Mouse (Mus musculus) midbrain, postnatal 0 days (tissue): ENCODE results near the gene Syvn1. TPM values are rescaled to one million over a fixed set of nuclear protein-coding genes. Genes with fewer than 3 reads are reported as not detected.

Experiments used
- ATAC-seq: fragments of 200-750 bp; cut with Nextera tagmentation; 2 replicates; pipeline ENCODE4 v1.8.0; 2017; ENCODE audit warnings: moderate number of reproducible peaks, mild to moderate bottlenecking, moderate TSS enrichment, moderate library complexity; ENCODE audit not compliant: low FRiP score
- DNase-seq: peaks from one replicate; pipeline ENCODE4 v3.0.0-alpha.2; 2015; ENCODE audit warnings: low spot score
- H3K27ac ChIP-seq: fragments of 300-500 bp; sonication (generic); 2 replicates; pipeline ENCODE4 v1.5.1; 2014; ENCODE audit warnings: low read depth, mild to moderate bottlenecking, low read length, mixed read lengths
- H3K27me3 ChIP-seq: fragments of 300-500 bp; sonication (generic); 2 replicates; pipeline ENCODE4 v1.6.1; 2014; ENCODE audit warnings: low read length, control low read depth, mixed read lengths; ENCODE audit not compliant: insufficient read depth
- H3K36me3 ChIP-seq: fragments of 300-500 bp; sonication (generic); 2 replicates; pipeline ENCODE4 v1.6.1; 2014; ENCODE audit warnings: low read length, control low read depth, mixed read lengths; ENCODE audit not compliant: insufficient read depth
- H3K4me1 ChIP-seq: fragments of 300-500 bp; sonication (generic); 2 replicates; pipeline ENCODE4 v1.6.1; 2014; ENCODE audit warnings: mild to moderate bottlenecking, control low read depth, antibody characterized with exemption, low read length, mixed read lengths; ENCODE audit not compliant: insufficient read depth
- H3K4me2 ChIP-seq: fragments of 300-500 bp; sonication (generic); 2 replicates; pipeline ENCODE4 v1.6.1; 2014; ENCODE audit warnings: low read depth, mild to moderate bottlenecking, low read length, mixed read lengths; ENCODE audit not compliant: poor library complexity, severe bottlenecking
- H3K4me3 ChIP-seq: fragments of 300-500 bp; sonication (generic); 2 replicates; pipeline ENCODE4 v1.5.1; 2014; ENCODE audit warnings: low read depth, mild to moderate bottlenecking, low read length, moderate library complexity
- H3K9ac ChIP-seq: fragments of 300-500 bp; sonication (generic); replicated peaks from 2 replicates; pipeline ENCODE4 v1.6.1; 2014; ENCODE audit warnings: mild to moderate bottlenecking, low read length, moderate library complexity, mixed read lengths; ENCODE audit not compliant: poor library complexity, severe bottlenecking
- H3K9me3 ChIP-seq: fragments of 300-500 bp; sonication (generic); 2 replicates; pipeline ENCODE4 v1.6.1; 2016; ENCODE audit warnings: low read length, control low read depth
- CTCF ChIP-seq: IDR thresholded peaks from 2 replicates; pipeline ENCODE4 v1.5.1; 2016; ENCODE audit warnings: antibody characterized with exemption, mild to moderate bottlenecking
- WGBS: fragments of 180-500 bp; shearing (Covaris S2); extraction: QIAGEN DNeasy Blood & Tissue Kit; methylation state at CpG from one replicate; pipeline ENCODE4 v1.1.7; 2014; 5-methylcytosine and 5-hydroxymethylcytosine counted together
- microRNA-seq: library from miRNA; unstranded; fragments of <30 nt; microRNA quantifications from one replicate; pipeline ENCODE4, GENCODE M21; 2016; ENCODE audit warnings: borderline number of aligned reads
- polyA plus RNA-seq: library from polyadenylated mRNA; unstranded; fragments of >200 nt; fragmentation: Nextera tagmentation; extraction: Ambion mirVana; gene quantifications from 2 replicates; pipeline ENCODE4 v1.2.1, GENCODE M21; 2015
- total RNA-seq: library from RNA; depleted of rRNA; stranded (reverse); fragments of >200 nt; gene quantifications from 2 replicates; pipeline ENCODE4 v1.2.3, GENCODE M21; 2014; rRNA removed

Syvn1 gene
- total and polyA plus RNA-seq, 2 experiments from 2014 or later: 34.8 to 36.3 TPM

GRCm38 (mm10) chr19:6088841-6089240, 42.5 kb downstream of the Syvn1 start:
- no peaks in the 10 kb centered on the region for H3K27me3 ChIP-seq
- no peak overlapping the region for H3K27ac ChIP-seq
- DNase-seq: no peak
- 95% methylated on average over 13 of the region's 13 CpGs for WGBS
- no peak overlapping the region for H3K9ac ChIP-seq
- no peaks in the 10 kb centered on the region for H3K9me3 ChIP-seq
- peaks cover 5% of the 10 kb centered on the region; the same call in 1 of the 2 replicates for H3K4me1 ChIP-seq
- H3K4me2 ChIP-seq: no peak overlapping the region
- no peak for ATAC-seq
- no peaks in the 10 kb centered on the region for H3K36me3 ChIP-seq
- H3K4me3 ChIP-seq: no peak overlapping the region
- TF ChIP-seq CTCF: no peak

- no peaks in the 10 kb centered on the region for H3K27me3 ChIP-seq
- H3K27ac ChIP-seq: no peak within 1 kb of the TSS
- WGBS: 94% methylated on average over 7 of the region's 7 CpGs
- no peak for TF ChIP-seq CTCF
- no peak within 1 kb of the TSS for H3K9ac ChIP-seq
- no peak within 1 kb of the TSS for H3K4me3 ChIP-seq
- no peaks in the 10 kb centered on the region for H3K9me3 ChIP-seq
- no peaks in the 10 kb centered on the region for H3K4me1 ChIP-seq
- DNase-seq (no peak), ATAC-seq (no peak)
- no peaks in the 10 kb centered on the region for H3K36me3 ChIP-seq
- H3K4me2 ChIP-seq: no peak within 1 kb of the TSS
Measured at GRCm38 (mm10) chr19:6094119-6094518, 47.7 kb downstream of the Syvn1 start, which contains the start of gene AC131692.1. AC131692.1 (plus strand) TSS chr19:6094419.

DNA sequence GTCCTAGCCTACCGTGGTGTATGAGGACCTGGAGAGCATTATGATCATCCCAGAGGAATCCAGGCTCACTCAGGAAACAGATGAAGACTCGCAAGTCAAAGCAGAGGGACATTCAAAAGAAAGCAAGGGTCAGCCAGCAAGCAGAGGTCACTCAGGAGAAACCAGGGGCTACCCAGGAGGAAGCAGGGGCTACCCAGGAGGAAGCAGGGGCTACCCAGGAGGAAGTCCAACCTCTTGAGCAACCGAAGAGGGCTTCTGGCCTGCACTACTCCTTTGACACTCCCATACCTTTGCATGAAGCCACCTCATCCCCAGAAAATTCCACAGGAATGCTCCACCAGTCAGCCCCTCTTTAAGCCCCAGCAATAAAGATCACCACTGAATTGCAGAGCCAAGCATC, 51.5 kb downstream of the Syvn1 start:
- 93% methylated on average over 3 of the region's 3 CpGs for WGBS

DNA sequence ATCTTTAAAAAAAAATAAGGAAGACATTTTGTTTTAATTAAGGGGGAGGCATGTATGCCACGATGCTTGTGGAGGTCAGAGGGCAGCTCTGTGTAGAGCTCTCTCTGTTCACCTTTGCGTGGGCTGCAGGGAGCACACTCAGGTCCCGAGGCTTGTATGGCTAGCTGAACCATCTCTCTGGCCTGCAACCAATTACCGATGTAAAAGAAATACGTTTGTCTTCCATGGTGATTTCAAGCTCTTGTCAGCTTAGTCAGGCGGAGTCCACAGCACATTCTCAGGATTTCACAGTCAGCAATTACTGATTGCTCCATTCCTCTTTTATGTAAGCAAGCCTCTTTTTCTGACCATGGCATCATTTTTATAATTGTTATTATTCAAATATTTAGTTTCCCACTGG, 54.8 kb downstream of the Syvn1 start:
- no peak for TF ChIP-seq CTCF
- WGBS: 78% methylated on average over 6 of the region's 6 CpGs
- ATAC-seq: no peak
- H3K27ac ChIP-seq: no peak overlapping the region
- DNase-seq: no peak
- no peaks in the 10 kb centered on the region for H3K36me3 ChIP-seq
- no peaks in the 10 kb centered on the region for H3K9me3 ChIP-seq
- H3K27me3 ChIP-seq: no peaks in the 10 kb centered on the region
- H3K4me2 ChIP-seq: no peak overlapping the region
- no peak overlapping the region for H3K9ac ChIP-seq
- H3K4me3 ChIP-seq: no peak overlapping the region
- H3K4me1 ChIP-seq: no peaks in the 10 kb centered on the region

More for the DNA sequence above, 51.5 kb downstream of the Syvn1 start:
- Histone ChIP-seq H3K4me2 (no peak overlapping the region), H3K4me3 (no peak overlapping the region), H3K27ac (no peak overlapping the region), H3K27me3 (no peaks in the 10 kb centered on the region), H3K4me1 (no peaks in the 10 kb centered on the region), H3K9ac (no peak overlapping the region), H3K36me3 (no peaks in the 10 kb centered on the region), H3K9me3 (no peaks in the 10 kb centered on the region)
- no peak for DNase-seq
- no peak for TF ChIP-seq CTCF
- no peak for ATAC-seq

- no peak overlapping the region for H3K4me3 ChIP-seq
- DNase-seq (no peak), ATAC-seq (no peak)
- no peak overlapping the region for H3K4me2 ChIP-seq
- H3K36me3 ChIP-seq: no peaks in the 10 kb centered on the region
- H3K27ac ChIP-seq: no peak overlapping the region
- no peak for TF ChIP-seq CTCF
- WGBS: 81% methylated on average over 6 of the region's 6 CpGs
- no peaks in the 10 kb centered on the region for H3K9me3 ChIP-seq
- H3K27me3 ChIP-seq: no peaks in the 10 kb centered on the region
- H3K4me1 ChIP-seq: no peaks in the 10 kb centered on the region
- no peak overlapping the region for H3K9ac ChIP-seq
Measured at GRCm38 (mm10) chr19:6102169-6102853, 55.9 kb downstream of the Syvn1 start.

Small RNAs within 50 kb of the gene (microRNA-seq; reads per million reads assigned to microRNA genes)
- 3.4 reads per million, percentile 2 among the genes with 10 or more reads in this experiment for gene Mir6988

Other genes starting within 250 kb of the Syvn1 start
- gene Frmd8, start 171.3 kb upstream of the Syvn1 start, total RNA-seq: 11.2 and 19.1 TPM in 2 replicates
- 11.2 and 11.7 TPM in 2 replicates for gene Frmd8, start 171.3 kb upstream of the Syvn1 start, polyA plus RNA-seq
- 3.7 and 4.8 TPM in 2 replicates for gene Slc25a45, start 168.8 kb upstream of the Syvn1 start, total RNA-seq
- gene Slc25a45, start 168.8 kb upstream of the Syvn1 start, polyA plus RNA-seq: 2.1 and 2.7 TPM in 2 replicates
- gene Tigd3, start 152.4 kb upstream of the Syvn1 start, total RNA-seq: 9.0 and 11.4 TPM in 2 replicates
- gene Tigd3, start 152.4 kb upstream of the Syvn1 start, polyA plus RNA-seq: 10.6 and 10.9 TPM in 2 replicates
- gene Dpf2, start 133.6 kb upstream of the Syvn1 start, total RNA-seq: 52.9 and 84.7 TPM in 2 replicates
- gene Dpf2, start 133.6 kb upstream of the Syvn1 start, polyA plus RNA-seq: 57.7 and 61.0 TPM in 2 replicates
- 20.6 and 28.4 TPM in 2 replicates for gene Cdc42ep2, start 121.8 kb upstream of the Syvn1 start, total RNA-seq
- 19.2 and 20.9 TPM in 2 replicates for gene Cdc42ep2, start 121.8 kb upstream of the Syvn1 start, polyA plus RNA-seq
- 17.8 and 21.6 TPM in 2 replicates for gene Pola2, start 82.4 kb upstream of the Syvn1 start, total RNA-seq
- 16.7 and 16.9 TPM in 2 replicates for gene Pola2, start 82.4 kb upstream of the Syvn1 start, polyA plus RNA-seq
- not detected in 2 replicates for gene Slc22a20, start 60.4 kb upstream of the Syvn1 start, total RNA-seq
- gene Slc22a20, start 60.4 kb upstream of the Syvn1 start, polyA plus RNA-seq: not detected in 2 replicates
- 7.9 and 13.2 TPM in 2 replicates for gene Capn1, start 30.7 kb upstream of the Syvn1 start, total RNA-seq
- gene Capn1, start 30.7 kb upstream of the Syvn1 start, polyA plus RNA-seq: 3.3 and 3.9 TPM in 2 replicates
- 34.7 and 37.3 TPM in 2 replicates for gene Mrpl49, start 11.2 kb downstream of the Syvn1 start, total RNA-seq
- gene Mrpl49, start 11.2 kb downstream of the Syvn1 start, polyA plus RNA-seq: 50.0 and 55.8 TPM in 2 replicates
- 494 and 628 TPM in 2 replicates for gene Fau, start 11.3 kb downstream of the Syvn1 start, total RNA-seq
- gene Fau, start 11.3 kb downstream of the Syvn1 start, polyA plus RNA-seq: 587 and 625 TPM in 2 replicates
- 53.3 and 59.1 TPM in 2 replicates for gene Znhit2, start 14.6 kb downstream of the Syvn1 start, total RNA-seq
- gene Znhit2, start 14.6 kb downstream of the Syvn1 start, polyA plus RNA-seq: 40.4 and 41.0 TPM in 2 replicates
- 79.5 and 98.1 TPM in 2 replicates for gene Tm7sf2, start 21.8 kb downstream of the Syvn1 start, total RNA-seq
- gene Tm7sf2, start 21.8 kb downstream of the Syvn1 start, polyA plus RNA-seq: 50.2 and 51.6 TPM in 2 replicates
- gene Vps51, start 30.7 kb downstream of the Syvn1 start, total RNA-seq: 95.7 and 114 TPM in 2 replicates
- 92.4 and 101 TPM in 2 replicates for gene Vps51, start 30.7 kb downstream of the Syvn1 start, polyA plus RNA-seq
- not detected in 2 replicates for gene Tmem262, start 33.5 kb downstream of the Syvn1 start, total RNA-seq
- gene Tmem262, start 33.5 kb downstream of the Syvn1 start, polyA plus RNA-seq: not detected in 2 replicates
- gene Gm28374, start 35.7 kb downstream of the Syvn1 start, total RNA-seq: not detected in 2 replicates
- 0.81 and 1.1 TPM in 2 replicates for gene Gm28374, start 35.7 kb downstream of the Syvn1 start, polyA plus RNA-seq
- 76.0 and 97.6 TPM in 2 replicates for gene Zfpl1, start 38.4 kb downstream of the Syvn1 start, total RNA-seq
- 92.0 and 99.6 TPM in 2 replicates for gene Zfpl1, start 38.4 kb downstream of the Syvn1 start, polyA plus RNA-seq
- gene Cdca5, start 38.4 kb downstream of the Syvn1 start, total RNA-seq: 1.3 and 1.6 TPM in 2 replicates
- gene Cdca5, start 38.4 kb downstream of the Syvn1 start, polyA plus RNA-seq: 1.6 and 1.8 TPM in 2 replicates
- not detected in 2 replicates for gene AC131692.1, start 47.8 kb downstream of the Syvn1 start, total RNA-seq
- not detected in 2 replicates for gene AC131692.1, start 47.8 kb downstream of the Syvn1 start, polyA plus RNA-seq
- 0.42 and 1.0 TPM in 2 replicates for gene Naaladl1, start 59.2 kb downstream of the Syvn1 start, total RNA-seq
- 0.41 and 0.53 TPM in 2 replicates for gene Naaladl1, start 59.2 kb downstream of the Syvn1 start, polyA plus RNA-seq
- 66.6 and 73.1 TPM in 2 replicates for gene Sac3d1, start 72.1 kb downstream of the Syvn1 start, total RNA-seq
- gene Sac3d1, start 72.1 kb downstream of the Syvn1 start, polyA plus RNA-seq: 52.6 and 53.1 TPM in 2 replicates
- 51.0 and 66.4 TPM in 2 replicates for gene Snx15, start 81.7 kb downstream of the Syvn1 start, total RNA-seq
- 66.1 and 69.1 TPM in 2 replicates for gene Snx15, start 81.7 kb downstream of the Syvn1 start, polyA plus RNA-seq
- gene Batf2, start 94.4 kb downstream of the Syvn1 start, total RNA-seq: not detected in 2 replicates
- not detected in 2 replicates for gene Batf2, start 94.4 kb downstream of the Syvn1 start, polyA plus RNA-seq
- 83.4 and 123 TPM in 2 replicates for gene Arl2, start 95.0 kb downstream of the Syvn1 start, total RNA-seq
- 159 and 174 TPM in 2 replicates for gene Arl2, start 95.0 kb downstream of the Syvn1 start, polyA plus RNA-seq
- not detected in 2 replicates for gene Majin, start 137.8 kb downstream of the Syvn1 start, total RNA-seq
- gene Majin, start 137.8 kb downstream of the Syvn1 start, polyA plus RNA-seq: 0.16 and 0.18 TPM in 2 replicates
- not detected in 2 replicates for gene Gpha2, start 179.8 kb downstream of the Syvn1 start, total RNA-seq
- gene Gpha2, start 179.8 kb downstream of the Syvn1 start, polyA plus RNA-seq: 0.31 TPM in 1 of 2 replicates, not detected in the other
- gene Ppp2r5b, start 189.3 kb downstream of the Syvn1 start, total RNA-seq: 248 and 256 TPM in 2 replicates
- 177 and 189 TPM in 2 replicates for gene Ppp2r5b, start 189.3 kb downstream of the Syvn1 start, polyA plus RNA-seq
- gene Atg2a, start 195.1 kb downstream of the Syvn1 start, total RNA-seq: 34.3 and 38.2 TPM in 2 replicates
- 9.6 and 9.7 TPM in 2 replicates for gene Atg2a, start 195.1 kb downstream of the Syvn1 start, polyA plus RNA-seq
- 117 and 139 TPM in 2 replicates for gene Ehd1, start 230.1 kb downstream of the Syvn1 start, total RNA-seq
- gene Ehd1, start 230.1 kb downstream of the Syvn1 start, polyA plus RNA-seq: 73.0 and 74.0 TPM in 2 replicates